9 mouse cellular contexts compared by ENCODE assay signal in genomic region chr19:14435681-14436376, GRCm38 (mm10).
A peak's percentile ranks its signal among the peaks of the same experiment; 100 is the strongest.
DNase-seq lines count a peak whose midpoint lies in the region; ATAC-seq lines count a peak whose summit lies in the region.
"Had no signal": no experiment of that assay in that cellular context is flagged by ENCODE, and none has a peak within 500 bp of the region (broad histone marks: within the 10 kb centered on the region; RNA-seq: fewer than 3 reads in every experiment).

No protein-coding gene starts in this region.

- no peak for ATAC-seq in heart, embryonic 13.5 days (ENCODE audit: extremely low read depth, insufficient number of reproducible peaks, low FRiP score, low TSS enrichment)

- peaks cover 23% of the 10 kb centered on the region for H3K27me3 ChIP-seq in heart, embryonic 13.5 days (replicated peaks)

- H3K4me3 ChIP-seq in heart, embryonic 13.5 days, result no peak overlapping the region

- peak overlapping the region; percentile 50 for H3K4me2 ChIP-seq in heart, embryonic 13.5 days

- no peak overlapping the region for H3K27ac ChIP-seq in heart, embryonic 13.5 days (replicated peaks)
- H3K27ac ChIP-seq: liver, embryonic 14.5 days had no signal

- no peak overlapping the region for H3K9ac ChIP-seq in heart, embryonic 13.5 days
- H3K9ac ChIP-seq: liver, embryonic 14.5 days had no signal

- no peak for DNase-seq in heart, postnatal 36 days
- DNase-seq in frontal cortex, postnatal 14 days (ENCODE audit: low spot score in 2 of 2), result peak; percentile 22 to 43
- DNase-seq in left cerebral cortex, postnatal 10 days (ENCODE audit: extremely low spot score in 1 of 2, low spot score in 2 of 2), result peak; percentile 35 to 68
- DNase-seq in right cerebral cortex, adult 18-20 months, result peak; percentile 67
- no peak for DNase-seq in kidney, postnatal 4 days
- DNase-seq in gastrocnemius, postnatal 25 days, result no peak
- DNase-seq in T-cell, adult 2 months (ENCODE audit: low spot score), result no peak

- H3K9me3 ChIP-seq in heart, embryonic 13.5 days, result no peaks in the 10 kb centered on the region

- H3K36me3 ChIP-seq in heart, embryonic 13.5 days, result no peaks in the 10 kb centered on the region

- peaks cover 9% of the 10 kb centered on the region for H3K4me1 ChIP-seq in heart, embryonic 13.5 days

- intact Hi-C loops in heart, postnatal 36 days (cut with DNase I), result no loop called here
- intact Hi-C loops in left cerebral cortex, postnatal 10 days (cut with DNase I), result no loop called here

- 24% methylated on average over 14 of the region's 14 CpGs for WGBS in heart, embryonic 13.5 days

Comparison
In these comparisons a context has a peak if more than half of its experiments do, and no peak if none do; other contexts are left out.
1. DNase-seq: peak in frontal cortex, postnatal 14 days (2 of 2), left cerebral cortex, postnatal 10 days (2 of 2) and right cerebral cortex, adult 18-20 months (single experiment); none in heart, postnatal 36 days (0 of 2), kidney, postnatal 4 days (0 of 2), gastrocnemius, postnatal 25 days (single experiment) and T-cell, adult 2 months (single experiment).